Mouse (Mus musculus) midbrain, embryonic 15.5 days (tissue): ENCODE data around the gene Tet3. TPM values are rescaled to one million over a fixed set of nuclear protein-coding genes. Genes with fewer than 3 reads are reported as not detected.
A peak's percentile ranks its signal among the peaks of the same experiment; 100 is the strongest.

Source experiments
- ATAC-seq: fragments of 200-750 bp; cut with Nextera tagmentation; replicated peaks from 2 replicates; pipeline ENCODE4 v1.8.0; 2017; ENCODE audit warnings: moderate TSS enrichment
- H3K27ac ChIP-seq: fragments of 300-500 bp; sonication (generic); 2 replicates; pipeline ENCODE4 v1.5.1; 2015; ENCODE audit warnings: mild to moderate bottlenecking, inconsistent platforms
- H3K27me3 ChIP-seq: fragments of 300-500 bp; sonication (generic); replicated peaks from 2 replicates; pipeline ENCODE4 v1.6.1; 2015; ENCODE audit warnings: inconsistent platforms
- H3K36me3 ChIP-seq: fragments of 300-500 bp; sonication (generic); replicated peaks from 2 replicates; pipeline ENCODE4 v1.6.1; 2015; ENCODE audit warnings: inconsistent platforms
- H3K4me1 ChIP-seq: fragments of 300-500 bp; sonication (generic); 2 replicates; pipeline ENCODE4 v1.6.1; 2015; ENCODE audit warnings: inconsistent platforms
- H3K4me2 ChIP-seq: fragments of 300-500 bp; sonication (generic); 2 replicates; pipeline ENCODE4 v1.6.1; 2015; ENCODE audit warnings: inconsistent platforms, mild to moderate bottlenecking, moderate library complexity
- H3K4me3 ChIP-seq: fragments of 300-500 bp; sonication (generic); 2 replicates; pipeline ENCODE4 v1.5.1; 2015; ENCODE audit warnings: mild to moderate bottlenecking, inconsistent platforms
- H3K9ac ChIP-seq: fragments of 300-500 bp; sonication (generic); 2 replicates; pipeline ENCODE4 v1.6.1; 2015; ENCODE audit warnings: mild to moderate bottlenecking, inconsistent platforms
- H3K9me3 ChIP-seq: fragments of 300-500 bp; sonication (generic); 2 replicates; pipeline ENCODE4 v1.6.1; 2016; ENCODE audit warnings: inconsistent platforms
- WGBS: fragments of 180-500 bp; shearing (Covaris S2); methylation state at CpG from one replicate; pipeline ENCODE4 v1.1.7; 2015; ENCODE audit warnings: mixed read lengths; 5-methylcytosine and 5-hydroxymethylcytosine counted together
- polyA plus RNA-seq: library from polyadenylated mRNA; unstranded; fragments of >200 nt; fragmentation: Nextera tagmentation; extraction: Ambion mirVana; gene quantifications from 2 replicates; pipeline ENCODE4 v1.2.1, GENCODE M21; 2015

The Tet3 gene
- polyA plus RNA-seq, 1 experiment from 2014 or later: 60.9 TPM

GRCm38 (mm10) chr6:83370316-83370965, 88.4 kb downstream of the Tet3 start:
- Histone ChIP-seq H3K36me3 (peaks cover 80% of the 10 kb centered on the region), H3K4me1 (no peaks in the 10 kb centered on the region), H3K27ac (no peak overlapping the region), H3K9ac (no peak overlapping the region), H3K9me3 (no peaks in the 10 kb centered on the region), H3K4me3 (no peak overlapping the region), H3K27me3 (no peaks in the 10 kb centered on the region), H3K4me2 (no peak overlapping the region)
- no peak for ATAC-seq
- 89% methylated on average over 21 of the region's 21 CpGs for WGBS

GRCm38 (mm10) chr6:83363075-83363474, 95.8 kb downstream of the Tet3 start:
- no peak overlapping the region for H3K4me3 ChIP-seq
- H3K27me3 ChIP-seq: no peaks in the 10 kb centered on the region
- H3K9me3 ChIP-seq: no peaks in the 10 kb centered on the region
- ATAC-seq: no peak
- H3K4me2 ChIP-seq: no peak overlapping the region
- H3K9ac ChIP-seq: no peak overlapping the region
- 89% methylated on average over 12 of the region's 12 CpGs for WGBS
- no peak overlapping the region for H3K27ac ChIP-seq
- no peaks in the 10 kb centered on the region for H3K4me1 ChIP-seq
- H3K36me3 ChIP-seq: peaks cover 31% of the 10 kb centered on the region

GRCm38 (mm10) chr6:83361523-83362248, 97.2 kb downstream of the Tet3 start:
- no peak overlapping the region for H3K4me2 ChIP-seq
- H3K4me1 ChIP-seq: 0 out of 2 replicates have a peak, but pooled peaks cover 2% of the 10 kb centered on the region
- ATAC-seq: no peak
- no peak overlapping the region for H3K4me3 ChIP-seq
- H3K27ac ChIP-seq: no peak overlapping the region
- H3K9ac ChIP-seq: no peak overlapping the region
- WGBS: 85% methylated on average over 11 of the region's 11 CpGs
- no peaks in the 10 kb centered on the region for H3K27me3 ChIP-seq
- peaks cover 19% of the 10 kb centered on the region; the same call in 1 of the 2 replicates for H3K36me3 ChIP-seq
- H3K9me3 ChIP-seq: no peaks in the 10 kb centered on the region

- no peak for ATAC-seq
- H3K4me1 ChIP-seq: 0 out of 2 replicates have a peak, but pooled peaks cover 5% of the 10 kb centered on the region
- no peak overlapping the region for H3K4me3 ChIP-seq
- WGBS: 92% methylated on average over 10 of the region's 10 CpGs
- no peaks in the 10 kb centered on the region for H3K9me3 ChIP-seq
- H3K27me3 ChIP-seq: no peaks in the 10 kb centered on the region
- H3K9ac ChIP-seq: no peak overlapping the region
- H3K36me3 ChIP-seq: peaks cover 24% of the 10 kb centered on the region; the same call in 1 of the 2 replicates
- H3K27ac ChIP-seq: no peak overlapping the region
- no peak overlapping the region for H3K4me2 ChIP-seq
Observed at GRCm38 (mm10) chr6:83357436-83357835, 101.4 kb downstream of the Tet3 start.

GRCm38 (mm10) chr6:83356569-83357138, 102.2 kb downstream of the Tet3 start:
- ATAC-seq: peak; percentile 71
- Histone ChIP-seq H3K27me3 (no peaks in the 10 kb centered on the region), H3K4me1 (0 out of 2 replicates have a peak, but pooled peaks cover 6% of the 10 kb centered on the region), H3K4me3 (no peak overlapping the region), H3K9me3 (no peaks in the 10 kb centered on the region), H3K9ac (no peak overlapping the region), H3K36me3 (peaks cover 24% of the 10 kb centered on the region; the same call in 1 of the 2 replicates), H3K27ac (no peak overlapping the region), H3K4me2 (no peak overlapping the region)
- WGBS: 26% methylated on average over 7 of the region's 7 CpGs

- H3K4me2 ChIP-seq: no peak overlapping the region
- peaks cover 11% of the 10 kb centered on the region for H3K4me1 ChIP-seq
- no peaks in the 10 kb centered on the region for H3K27me3 ChIP-seq
- ATAC-seq: no peak
- no peak overlapping the region for H3K4me3 ChIP-seq
- no peaks in the 10 kb centered on the region for H3K9me3 ChIP-seq
- 85% methylated on average over 9 of the region's 9 CpGs for WGBS
- H3K9ac ChIP-seq: no peak overlapping the region
- peaks cover 24% of the 10 kb centered on the region; the same call in 1 of the 2 replicates for H3K36me3 ChIP-seq
- H3K27ac ChIP-seq: no peak overlapping the region
Observed at GRCm38 (mm10) chr6:83354856-83355781, 103.8 kb downstream of the Tet3 start.

GRCm38 (mm10) chr6:83352666-83353410, 106.0 kb downstream of the Tet3 start:
- no peak overlapping the region for H3K27ac ChIP-seq
- no peak overlapping the region for H3K9ac ChIP-seq
- 90% methylated on average over 24 of the region's 24 CpGs for WGBS
- no peak overlapping the region for H3K4me3 ChIP-seq
- H3K4me2 ChIP-seq: no peak overlapping the region
- H3K9me3 ChIP-seq: no peaks in the 10 kb centered on the region
- ATAC-seq: no peak
- peaks cover 20% of the 10 kb centered on the region for H3K4me1 ChIP-seq
- H3K27me3 ChIP-seq: no peaks in the 10 kb centered on the region
- H3K36me3 ChIP-seq: peaks cover 12% of the 10 kb centered on the region; the same call in 1 of the 2 replicates

- Histone ChIP-seq H3K4me3 (no peak overlapping the region), H3K4me2 (no peak overlapping the region)
- WGBS: 85% methylated on average over 7 of the region's 7 CpGs
Observed at GRCm38 (mm10) chr6:83351490-83352160, 107.3 kb downstream of the Tet3 start.

GRCm38 (mm10) chr6:83350851-83351405, 108.0 kb downstream of the Tet3 start:
- no peak for ATAC-seq

More at GRCm38 (mm10) chr6:83351490-83352160, 107.3 kb downstream of the Tet3 start:
- ATAC-seq: no peak
- no peaks in the 10 kb centered on the region for H3K9me3 ChIP-seq
- H3K27ac ChIP-seq: no peak overlapping the region
- no peaks in the 10 kb centered on the region for H3K27me3 ChIP-seq
- peaks cover 12% of the 10 kb centered on the region; the same call in 1 of the 2 replicates for H3K36me3 ChIP-seq
- no peak overlapping the region for H3K9ac ChIP-seq
- H3K4me1 ChIP-seq: peaks cover 17% of the 10 kb centered on the region

GRCm38 (mm10) chr6:83350172-83350571, 108.7 kb downstream of the Tet3 start:
- Histone ChIP-seq H3K4me2 (peak overlapping the region; percentile 76), H3K4me1 (peaks cover 16% of the 10 kb centered on the region), H3K27ac (no peak overlapping the region), H3K9ac (peak overlapping the region; percentile 96), H3K27me3 (no peaks in the 10 kb centered on the region), H3K9me3 (no peaks in the 10 kb centered on the region), H3K36me3 (peaks cover 10% of the 10 kb centered on the region; the same call in 1 of the 2 replicates), H3K4me3 (peak overlapping the region; percentile 92)
- ATAC-seq: no peak
- WGBS: 84% methylated on average over 7 of the region's 7 CpGs

More at GRCm38 (mm10) chr6:83350851-83351405, 108.0 kb downstream of the Tet3 start:
- Histone ChIP-seq H3K4me1 (peaks cover 16% of the 10 kb centered on the region), H3K4me3 (no peak overlapping the region), H3K9ac (no peak overlapping the region), H3K27me3 (no peaks in the 10 kb centered on the region), H3K4me2 (no peak overlapping the region), H3K36me3 (peaks cover 12% of the 10 kb centered on the region; the same call in 1 of the 2 replicates), H3K9me3 (no peaks in the 10 kb centered on the region), H3K27ac (no peak overlapping the region)
- WGBS: 90% methylated on average over 16 of the region's 16 CpGs
